Mouse (Mus musculus) layer of hippocampus, adult 8-10 months (tissue): ENCODE measurements at regions not wholly inside any gene's neighbourhood (a gene's known extent, or its start where the extent isn't known, plus 50 kb on each side); places are given as distances from the start of the nearest gene placed in this dataset.

Source experiments
- DNase-seq, 2 experiments: peaks; one replicate each; pipeline ENCODE4 v3.0.0; 2022; ENCODE audit warnings: low spot score in 2 of 2

GRCm38 (mm10) chr6:135520868-135521267 lies 158.5 kb downstream of the Emp1 start:
- DNase-seq = no peak

- DNase-seq = no peak
Measured at GRCm38 (mm10) chr6:135524886-135525285, 162.5 kb downstream of the Emp1 start.

- peak; percentile 35 to 67 for DNase-seq
Measured at GRCm38 (mm10) chr6:135525841-135526327, 163.5 kb downstream of the Emp1 start.

GRCm38 (mm10) chr6:135526460-135527160 lies 164.3 kb downstream of the Emp1 start:
- peak; percentile 85 to 87 for DNase-seq

GRCm38 (mm10) chr6:135527879-135528278 lies 165.5 kb downstream of the Emp1 start:
- no peak for DNase-seq

GRCm38 (mm10) chr6:135539791-135540646 lies 177.7 kb downstream of the Emp1 start:
- no peak for DNase-seq

- no peak for DNase-seq
Measured at GRCm38 (mm10) chr6:135541566-135541965, 179.2 kb downstream of the Emp1 start.

GRCm38 (mm10) chr6:135542356-135542755 lies 180.0 kb downstream of the Emp1 start:
- no peak for DNase-seq

GRCm38 (mm10) chr6:135543390-135543789 lies 181.0 kb downstream of the Emp1 start:
- no peak for DNase-seq

GRCm38 (mm10) chr6:135543863-135544262 lies 181.5 kb downstream of the Emp1 start:
- no peak for DNase-seq

GRCm38 (mm10) chr6:135550368-135550950 lies 188.1 kb downstream of the Emp1 start:
- no peak for DNase-seq

- DNase-seq = no peak
Measured at GRCm38 (mm10) chr6:135552396-135552795, 190.1 kb downstream of the Emp1 start.

GRCm38 (mm10) chr6:135559501-135559907 lies 197.2 kb downstream of the Emp1 start:
- peak; percentile 83 to 90 for DNase-seq

- peak in 1 of 2 experiments; percentile 33 for DNase-seq
Measured at GRCm38 (mm10) chr6:135562267-135562666, 199.9 kb downstream of the Emp1 start.

- DNase-seq = no peak
Measured at GRCm38 (mm10) chr6:135563766-135564165, 201.4 kb downstream of the Emp1 start.

- DNase-seq = no peak
Measured at GRCm38 (mm10) chr6:135569086-135569485, 206.7 kb downstream of the Emp1 start.

- no peak for DNase-seq
Measured at GRCm38 (mm10) chr6:135575294-135575693, 212.9 kb downstream of the Emp1 start.

- DNase-seq = no peak
Measured at GRCm38 (mm10) chr6:135578728-135579127, 216.4 kb downstream of the Emp1 start.

GRCm38 (mm10) chr6:135582567-135582966 lies 220.2 kb downstream of the Emp1 start:
- peak in 1 of 2 experiments; percentile 60 for DNase-seq

- DNase-seq = no peak
Measured at GRCm38 (mm10) chr6:135584782-135585181, 222.4 kb downstream of the Emp1 start.

- no peak for DNase-seq
Measured at GRCm38 (mm10) chr6:135590084-135590483, 227.7 kb downstream of the Emp1 start.

GRCm38 (mm10) chr6:135591085-135591484 lies 228.7 kb downstream of the Emp1 start:
- peak; percentile 48 to 52 for DNase-seq
